Mouse (Mus musculus) liver, embryonic 16.5 days (tissue): ENCODE measurements around the gene Clec11a. TPM values are rescaled to one million over a fixed set of nuclear protein-coding genes. Genes with fewer than 3 reads are reported as not detected.
A peak's percentile ranks its signal among the peaks of the same experiment; 100 is the strongest.
"Not testable (repeated sequence)": the region's sequence is repeated elsewhere in the genome, so short reads cannot be mapped to it uniquely, and the experiment has no call there.

Experiments used
- ATAC-seq: fragments of 200-750 bp; cut with Nextera tagmentation; 2 replicates; pipeline ENCODE4 v1.8.0; 2017; ENCODE audit warnings: low read depth, mild to moderate bottlenecking, moderate number of reproducible peaks, moderate library complexity
- H3K27ac ChIP-seq: fragments of 300-500 bp; sonication (generic); 2 replicates; pipeline ENCODE4 v1.5.1; 2014; ENCODE audit warnings: mild to moderate bottlenecking, low read length
- H3K27me3 ChIP-seq: fragments of 300-500 bp; sonication (generic); 2 replicates; pipeline ENCODE4 v1.6.1; 2014; ENCODE audit warnings: low read depth, low read length, mixed read lengths; ENCODE audit not compliant: control insufficient read depth, insufficient read depth
- H3K36me3 ChIP-seq: fragments of 300-500 bp; sonication (generic); 2 replicates; pipeline ENCODE4 v1.6.1; 2014; ENCODE audit warnings: mild to moderate bottlenecking; ENCODE audit not compliant: control insufficient read depth, insufficient read depth
- H3K4me1 ChIP-seq: fragments of 300-500 bp; sonication (generic); 2 replicates; pipeline ENCODE4 v1.6.1; 2014; ENCODE audit warnings: low read depth, low read length, mixed read lengths; ENCODE audit not compliant: control insufficient read depth
- H3K4me2 ChIP-seq: fragments of 300-500 bp; sonication (generic); 2 replicates; pipeline ENCODE4 v1.6.1; 2014; ENCODE audit warnings: low read depth, low read length, mixed read lengths
- H3K4me3 ChIP-seq: fragments of 300-500 bp; sonication (generic); 2 replicates; pipeline ENCODE4 v1.5.1; 2014; ENCODE audit warnings: low read depth, mild to moderate bottlenecking, low read length
- H3K9ac ChIP-seq: fragments of 300-500 bp; sonication (generic); 2 replicates; pipeline ENCODE4 v1.6.1; 2014; ENCODE audit warnings: low read depth, low read length
- H3K9me3 ChIP-seq: fragments of 300-500 bp; sonication (generic); replicated peaks from 2 replicates; pipeline ENCODE4 v1.6.1; 2016; ENCODE audit warnings: low read length; ENCODE audit not compliant: control insufficient read depth
- WGBS: fragments of 180-500 bp; shearing (Covaris S2); extraction: QIAGEN DNeasy Blood & Tissue Kit; methylation state at CpG from one replicate; pipeline ENCODE4 v1.1.7; 2014; ENCODE audit not compliant: insufficient replicate concordance; 5-methylcytosine and 5-hydroxymethylcytosine counted together
- polyA plus RNA-seq: library from polyadenylated mRNA; unstranded; fragments of >200 nt; fragmentation: Nextera tagmentation; extraction: Ambion mirVana; gene quantifications from 2 replicates; pipeline ENCODE4 v1.2.1, GENCODE M21; 2015

Clec11a gene
- polyA plus RNA-seq, 1 experiment from 2014 or later, result 0.46 TPM

GRCm38 (mm10) chr7:44309475-44310284 is 3.0 kb upstream of the Clec11a start, which contains the start of gene Shank1:
Gene Shank1, plus strand, starts transcription at chr7:44310253.
- H3K36me3 ChIP-seq, result no peaks in the 10 kb centered on the region
- peaks cover 11% of the 10 kb centered on the region for H3K4me1 ChIP-seq
- no peak for ATAC-seq
- peak within 1 kb of the TSS; percentile 21 for H3K4me3 ChIP-seq
- H3K4me2 ChIP-seq, result peak within 1 kb of the TSS; percentile 41
- H3K27ac ChIP-seq, result no peak within 1 kb of the TSS
- H3K9ac ChIP-seq, result no peak within 1 kb of the TSS
- 22% methylated on average over 8 of the region's 22 CpGs for WGBS
- no peaks in the 10 kb centered on the region for H3K9me3 ChIP-seq
- peaks cover 47% of the 10 kb centered on the region for H3K27me3 ChIP-seq

- H3K9me3 ChIP-seq, result no peaks in the 10 kb centered on the region
- ATAC-seq, result no peak
- H3K36me3 ChIP-seq, result no peaks in the 10 kb centered on the region
- no peak overlapping the region for H3K4me2 ChIP-seq
- no peak overlapping the region for H3K4me3 ChIP-seq
- H3K4me1 ChIP-seq, result peaks cover 11% of the 10 kb centered on the region
- H3K27ac ChIP-seq, result no peak overlapping the region
- WGBS, result 42% methylated on average over 9 of the region's 9 CpGs
- H3K27me3 ChIP-seq, result peaks cover 43% of the 10 kb centered on the region
- no peak overlapping the region for H3K9ac ChIP-seq
Measured at GRCm38 (mm10) chr7:44307261-44308020, 739 bp upstream of the Clec11a start.

- peaks cover 11% of the 10 kb centered on the region for H3K4me1 ChIP-seq
- no peaks in the 10 kb centered on the region for H3K36me3 ChIP-seq
- no peaks in the 10 kb centered on the region for H3K9me3 ChIP-seq
- no peak overlapping the region for H3K9ac ChIP-seq
- H3K4me2 ChIP-seq, result peak overlapping the region; percentile 78
- H3K27ac ChIP-seq, result no peak overlapping the region
- WGBS, result 13% methylated on average over 16 of the region's 16 CpGs
- ATAC-seq, result no peak
- H3K27me3 ChIP-seq, result peaks cover 26% of the 10 kb centered on the region
- H3K4me3 ChIP-seq, result peak overlapping the region; percentile 8; the same call in 1 of the 2 replicates
Measured at GRCm38 (mm10) chr7:44305686-44306085, 1.0 kb downstream of the Clec11a start.

- under 1% methylated on average over 49 of the region's 49 CpGs for WGBS
- ATAC-seq, result peak; percentile 91
- peaks cover 11% of the 10 kb centered on the region for H3K4me1 ChIP-seq
- H3K4me2 ChIP-seq, result peak overlapping the region; percentile 78
- peak overlapping the region; percentile 68 for H3K4me3 ChIP-seq
- H3K9ac ChIP-seq, result peak overlapping the region; percentile 75
- no peaks in the 10 kb centered on the region for H3K36me3 ChIP-seq
- peaks cover 19% of the 10 kb centered on the region for H3K27me3 ChIP-seq
- peak overlapping the region; percentile 61 for H3K27ac ChIP-seq
- H3K9me3 ChIP-seq, result no peaks in the 10 kb centered on the region
Measured at GRCm38 (mm10) chr7:44304775-44305641, 1.7 kb downstream of the Clec11a start.

- Histone ChIP-seq H3K9ac (peak overlapping the region; percentile 75), H3K36me3 (no peaks in the 10 kb centered on the region), H3K4me1 (peaks cover 11% of the 10 kb centered on the region), H3K4me2 (peak overlapping the region; percentile 78), H3K4me3 (peak overlapping the region; percentile 68), H3K27me3 (peaks cover 13% of the 10 kb centered on the region), H3K27ac (peak overlapping the region; percentile 61), H3K9me3 (no peaks in the 10 kb centered on the region)
- WGBS, result under 1% methylated on average over 25 of the region's 25 CpGs
- no peak; the same call in 1 of the 2 replicates for ATAC-seq
Measured at GRCm38 (mm10) chr7:44304463-44304774, 2.3 kb downstream of the Clec11a start.

GRCm38 (mm10) chr7:44303346-44304340 is 3.1 kb downstream of the Clec11a start:
- no peak overlapping the region for H3K27ac ChIP-seq
- peak overlapping the region; percentile 78 for H3K4me2 ChIP-seq
- H3K4me3 ChIP-seq, result peak overlapping the region; percentile 68
- ATAC-seq, result no peak
- H3K27me3 ChIP-seq, result peaks cover 5% of the 10 kb centered on the region
- WGBS, result 67% methylated on average over 14 of the region's 14 CpGs
- peak overlapping the region; percentile 75; the same call in 1 of the 2 replicates for H3K9ac ChIP-seq
- H3K4me1 ChIP-seq, result peaks cover 11% of the 10 kb centered on the region
- no peaks in the 10 kb centered on the region for H3K9me3 ChIP-seq
- H3K36me3 ChIP-seq, result no peaks in the 10 kb centered on the region

- H3K4me1 ChIP-seq, H3K4me2 ChIP-seq, H3K4me3 ChIP-seq, H3K36me3 ChIP-seq, H3K9me3 ChIP-seq, H3K27ac ChIP-seq, H3K9ac ChIP-seq, ATAC-seq, H3K27me3 ChIP-seq: not testable (repeated sequence)
- 49% methylated on average over 2 of the region's 2 CpGs for WGBS
Measured at GRCm38 (mm10) chr7:44297501-44297900, 9.2 kb downstream of the Clec11a start.

- Histone ChIP-seq H3K27ac (no peak overlapping the region), H3K36me3 (no peaks in the 10 kb centered on the region), H3K4me1 (no peaks in the 10 kb centered on the region), H3K9me3 (no peaks in the 10 kb centered on the region), H3K9ac (no peak overlapping the region), H3K27me3 (no peaks in the 10 kb centered on the region), H3K4me3 (no peak overlapping the region), H3K4me2 (no peak overlapping the region)
- ATAC-seq, result no peak
- WGBS, result 30% methylated on average over 4 of the region's 4 CpGs
Measured at GRCm38 (mm10) chr7:44291418-44291817, 15.3 kb downstream of the Clec11a start.
